Mouse (Mus musculus): ENCODE data around the gene H2-DMb1.

H2-DMb1 gene

GRCm38 (mm10) chr17:34120814-34121171, 32.1 kb upstream of the H2-DMb1 start:
- Histone ChIP-seq H3K36me3 (ENCODE audit: insufficient read depth, low read length) (peaks cover 34% of the 10 kb centered on the region), H3K4me3 (replicated peaks; ENCODE audit: low read length) (peak overlapping the region; percentile 99), H3K4me1 (replicated peaks; ENCODE audit: low read depth, low read length) (peaks cover 37% of the 10 kb centered on the region), H3K9me3 (ENCODE audit: low read length) (no peaks in the 10 kb centered on the region), H3K27me3 (ENCODE audit: insufficient read depth, low read length) (no peaks in the 10 kb centered on the region)
- TF ChIP-seq NANOG (IDR thresholded peaks at IDR 0.05; ENCODE audit: borderline replicate concordance, low read length), result no peak
- no peak for TF ChIP-seq CTCF (conservative IDR thresholded peaks at IDR 0.05; ENCODE audit: low read length)
- no peak for TF ChIP-seq POU5F1 (IDR thresholded peaks at IDR 0.05; ENCODE audit: borderline replicate concordance, low read length)

DNA sequence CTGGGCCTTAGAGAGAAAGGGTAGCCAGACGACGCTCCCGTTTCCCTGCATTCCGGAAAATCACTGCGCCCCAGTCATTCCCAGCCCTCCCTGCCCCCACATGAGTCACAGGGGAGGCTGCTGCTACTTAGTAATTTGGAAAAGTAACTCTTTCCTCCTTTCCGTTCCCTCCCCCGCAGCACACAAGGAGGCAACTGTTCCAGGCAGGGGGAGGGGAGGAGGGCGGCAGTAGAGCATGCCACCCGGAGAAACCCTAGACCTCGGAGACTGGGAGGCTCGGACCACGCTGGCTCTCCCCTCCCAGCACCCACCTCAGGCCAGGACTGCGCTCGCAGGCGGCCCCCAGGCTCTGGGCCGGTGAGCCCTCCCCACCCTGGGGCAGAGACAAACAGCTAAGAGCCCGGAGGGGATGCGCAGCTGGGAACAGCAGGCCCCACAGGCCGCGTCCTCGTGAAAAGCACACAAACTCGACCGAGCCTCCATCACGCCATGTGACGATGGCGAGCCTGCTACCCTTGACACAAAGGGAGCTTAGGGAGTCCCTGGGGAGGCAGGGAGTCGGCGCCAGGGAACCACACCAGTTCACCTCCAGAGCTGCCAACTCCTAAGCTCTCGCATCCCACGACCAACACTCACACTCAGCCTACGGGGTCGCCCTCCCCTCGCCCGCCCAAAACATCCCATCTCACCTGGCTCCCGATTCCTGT, 31.5 kb upstream of the H2-DMb1 start:
- H3K36me3 ChIP-seq (ENCODE audit: insufficient read depth, low read length), result peaks cover 31% of the 10 kb centered on the region
- no peaks in the 10 kb centered on the region for H3K9me3 ChIP-seq (ENCODE audit: low read length)

GRCm38 (mm10) chr17:34121879-34122187, 31.0 kb upstream of the H2-DMb1 start:
- no peaks in the 10 kb centered on the region for H3K9me3 ChIP-seq (ENCODE audit: low read length)
- H3K36me3 ChIP-seq (ENCODE audit: insufficient read depth, low read length), result peaks cover 26% of the 10 kb centered on the region
- TF ChIP-seq NANOG (IDR thresholded peaks at IDR 0.05; ENCODE audit: borderline replicate concordance, low read length) (no peak), CTCF (conservative IDR thresholded peaks at IDR 0.05; ENCODE audit: low read length) (no peak), POU5F1 (IDR thresholded peaks at IDR 0.05; ENCODE audit: borderline replicate concordance, low read length) (no peak)

More for the DNA sequence above, 31.5 kb upstream of the H2-DMb1 start:
- peaks cover 37% of the 10 kb centered on the region for H3K4me1 ChIP-seq (replicated peaks; ENCODE audit: low read depth, low read length)
- H3K4me3 ChIP-seq (replicated peaks; ENCODE audit: low read length), result peak overlapping the region; percentile 99
- H3K27me3 ChIP-seq (ENCODE audit: insufficient read depth, low read length), result no peaks in the 10 kb centered on the region
- TF ChIP-seq NANOG (IDR thresholded peaks at IDR 0.05; ENCODE audit: borderline replicate concordance, low read length) (no peak), CTCF (conservative IDR thresholded peaks at IDR 0.05; ENCODE audit: low read length) (no peak), POU5F1 (IDR thresholded peaks at IDR 0.05; ENCODE audit: borderline replicate concordance, low read length) (no peak)

GRCm38 (mm10) chr17:34122188-34122984, 30.5 kb upstream of the H2-DMb1 start, which contains the start of gene Brd2:
Gene Brd2, minus strand, starts transcription at chr17:34122634.
- no peak for TF ChIP-seq POU5F1 (IDR thresholded peaks at IDR 0.05; ENCODE audit: borderline replicate concordance, low read length)
- TF ChIP-seq NANOG (IDR thresholded peaks at IDR 0.05; ENCODE audit: borderline replicate concordance, low read length), result no peak
- no peak for TF ChIP-seq CTCF (conservative IDR thresholded peaks at IDR 0.05; ENCODE audit: low read length)
- Histone ChIP-seq H3K9me3 (ENCODE audit: low read length) (no peaks in the 10 kb centered on the region), H3K27me3 (ENCODE audit: insufficient read depth, low read length) (no peaks in the 10 kb centered on the region), H3K36me3 (ENCODE audit: insufficient read depth, low read length) (peaks cover 20% of the 10 kb centered on the region), H3K4me3 (replicated peaks; ENCODE audit: low read length) (peak within 1 kb of the TSS; percentile 99), H3K4me1 (replicated peaks; ENCODE audit: low read depth, low read length) (peaks cover 39% of the 10 kb centered on the region)

More at GRCm38 (mm10) chr17:34121879-34122187, 31.0 kb upstream of the H2-DMb1 start:
- Histone ChIP-seq H3K4me1 (replicated peaks; ENCODE audit: low read depth, low read length) (peaks cover 37% of the 10 kb centered on the region), H3K27me3 (ENCODE audit: insufficient read depth, low read length) (no peaks in the 10 kb centered on the region), H3K4me3 (replicated peaks; ENCODE audit: low read length) (peak overlapping the region; percentile 99)

GRCm38 (mm10) chr17:34123111-34123510, 29.8 kb upstream of the H2-DMb1 start:
- Histone ChIP-seq H3K36me3 (ENCODE audit: insufficient read depth, low read length) (peaks cover 13% of the 10 kb centered on the region), H3K27me3 (ENCODE audit: insufficient read depth, low read length) (no peaks in the 10 kb centered on the region), H3K4me1 (replicated peaks; ENCODE audit: low read depth, low read length) (peaks cover 46% of the 10 kb centered on the region), H3K9me3 (ENCODE audit: low read length) (no peaks in the 10 kb centered on the region), H3K4me3 (replicated peaks; ENCODE audit: low read length) (peak overlapping the region; percentile 99)
- TF ChIP-seq POU5F1 (IDR thresholded peaks at IDR 0.05; ENCODE audit: borderline replicate concordance, low read length) (no peak), NANOG (IDR thresholded peaks at IDR 0.05; ENCODE audit: borderline replicate concordance, low read length) (no peak), CTCF (conservative IDR thresholded peaks at IDR 0.05; ENCODE audit: low read length) (no peak)

- no peaks in the 10 kb centered on the region for H3K9me3 ChIP-seq (ENCODE audit: low read length)
- H3K27me3 ChIP-seq (ENCODE audit: insufficient read depth, low read length), result no peaks in the 10 kb centered on the region
- H3K4me3 ChIP-seq (replicated peaks; ENCODE audit: low read length), result peak overlapping the region; percentile 99
- no peak for TF ChIP-seq POU5F1 (IDR thresholded peaks at IDR 0.05; ENCODE audit: borderline replicate concordance, low read length)
- TF ChIP-seq NANOG (IDR thresholded peaks at IDR 0.05; ENCODE audit: borderline replicate concordance, low read length), result no peak
- no peak for TF ChIP-seq CTCF (conservative IDR thresholded peaks at IDR 0.05; ENCODE audit: low read length)
- H3K4me1 ChIP-seq (replicated peaks; ENCODE audit: low read depth, low read length), result peaks cover 50% of the 10 kb centered on the region
- H3K36me3 ChIP-seq (ENCODE audit: insufficient read depth, low read length), result peaks cover 10% of the 10 kb centered on the region
Observed at GRCm38 (mm10) chr17:34123518-34123917, 29.4 kb upstream of the H2-DMb1 start.

DNA sequence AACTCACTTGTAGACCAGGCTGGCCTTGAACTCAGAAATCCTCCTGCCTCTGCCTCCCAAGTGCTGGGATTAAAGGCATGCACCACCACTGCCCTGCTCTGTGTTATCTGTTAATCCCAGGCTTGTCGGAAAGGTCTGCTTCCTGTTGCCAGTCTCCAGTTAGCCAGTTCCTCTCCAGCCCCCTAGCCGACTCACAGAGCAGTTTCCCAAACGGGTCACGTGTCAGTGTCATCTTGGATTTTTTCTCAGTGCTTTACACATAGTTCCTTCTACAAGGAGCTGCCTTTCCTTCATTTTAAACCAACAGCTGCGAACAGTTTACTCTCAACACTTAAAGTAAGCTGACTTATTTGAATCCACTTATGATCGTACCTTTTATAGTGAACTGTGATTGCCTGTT, 28.2 kb upstream of the H2-DMb1 start:
- Histone ChIP-seq H3K36me3 (ENCODE audit: insufficient read depth, low read length) (peaks cover 5% of the 10 kb centered on the region; the same call in 1 of the 2 replicates), H3K4me1 (replicated peaks; ENCODE audit: low read depth, low read length) (peaks cover 61% of the 10 kb centered on the region), H3K4me3 (replicated peaks; ENCODE audit: low read length) (no peak overlapping the region), H3K27me3 (ENCODE audit: insufficient read depth, low read length) (0 out of 2 replicates have a peak, but pooled peaks cover 3% of the 10 kb centered on the region), H3K9me3 (ENCODE audit: low read length) (no peaks in the 10 kb centered on the region)
- TF ChIP-seq POU5F1 (IDR thresholded peaks at IDR 0.05; ENCODE audit: borderline replicate concordance, low read length) (no peak), CTCF (conservative IDR thresholded peaks at IDR 0.05; ENCODE audit: low read length) (no peak), NANOG (IDR thresholded peaks at IDR 0.05; ENCODE audit: borderline replicate concordance, low read length) (no peak)

- Histone ChIP-seq H3K4me1 (replicated peaks; ENCODE audit: low read depth, low read length) (peaks cover 67% of the 10 kb centered on the region), H3K4me3 (replicated peaks; ENCODE audit: low read length) (peak overlapping the region; percentile 5; the same call in 1 of the 2 replicates)
- TF ChIP-seq POU5F1 (IDR thresholded peaks at IDR 0.05; ENCODE audit: borderline replicate concordance, low read length), result no peak
- TF ChIP-seq CTCF (conservative IDR thresholded peaks at IDR 0.05; ENCODE audit: low read length), result no peak
- TF ChIP-seq NANOG (IDR thresholded peaks at IDR 0.05; ENCODE audit: borderline replicate concordance, low read length), result no peak
Observed at GRCm38 (mm10) chr17:34126826-34127420, 25.9 kb upstream of the H2-DMb1 start.

More at GRCm38 (mm10) chr17:34126826-34127420, 25.9 kb upstream of the H2-DMb1 start:
- peaks cover 12% of the 10 kb centered on the region; the same call in 1 of the 2 replicates for H3K27me3 ChIP-seq (ENCODE audit: insufficient read depth, low read length)
- H3K9me3 ChIP-seq (ENCODE audit: low read length), result no peaks in the 10 kb centered on the region
- peaks cover 5% of the 10 kb centered on the region; the same call in 1 of the 2 replicates for H3K36me3 ChIP-seq (ENCODE audit: insufficient read depth, low read length)
